Mouse (Mus musculus): ENCODE data around the gene Rhebl1.

DNA sequence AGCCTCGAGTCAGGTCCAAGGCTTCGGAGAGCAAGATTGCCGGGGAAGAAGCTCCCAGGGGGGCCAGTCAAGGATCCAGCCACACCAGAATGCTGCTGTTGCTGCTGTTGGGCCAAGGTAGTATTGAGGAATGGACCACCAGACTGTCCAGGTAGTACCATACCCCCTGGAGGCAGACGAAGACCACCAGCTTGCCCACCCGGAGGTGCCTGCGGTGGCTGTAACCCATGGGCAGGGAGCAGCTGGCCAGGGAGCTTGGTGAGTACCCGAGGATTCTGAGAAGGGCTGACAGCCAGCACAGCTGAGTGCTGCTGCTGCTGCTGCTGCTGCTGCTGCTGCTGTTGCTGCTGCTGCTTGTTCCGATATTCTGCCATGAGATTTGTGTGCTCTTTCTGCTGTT, 48.2 kb downstream of the Rhebl1 start:
- TF ChIP-seq CTCF (IDR thresholded peaks at IDR 0.05; ENCODE audit: control insufficient read depth, insufficient read depth, insufficient replicate concordance, low read depth, low read length) (no peak), POLR2A (IDR thresholded peaks at IDR 0.05; ENCODE audit: control insufficient read depth, low read depth, low read length) (no peak)
